Mouse (Mus musculus): ENCODE results near the gene Pex14. TPM values are rescaled to one million over a fixed set of nuclear protein-coding genes. Genes with fewer than 3 reads are reported as not detected.
"Not testable (repeated sequence)": the region's sequence is repeated elsewhere in the genome, so short reads cannot be mapped to it uniquely, and the experiment has no call there.

The Pex14 gene
- polyA plus RNA-seq, 1 experiment, result 49.4 TPM

- peaks cover 3% of the 10 kb centered on the region for H3K36me3 ChIP-seq (ENCODE audit: control insufficient read depth, insufficient read depth, low read length)
- WGBS, result 84% methylated on average over 3 of the region's 3 CpGs
- TF ChIP-seq CTCF (IDR thresholded peaks at IDR 0.05; ENCODE audit: extremely low read depth, insufficient read length, insufficient replicate concordance, low read depth, low read length), result no peak
- no peak for TF ChIP-seq POLR2A (IDR thresholded peaks at IDR 0.05; ENCODE audit: low read depth, low read length)
- no peak overlapping the region for H3K27ac ChIP-seq (ENCODE audit: insufficient read depth, low read depth, low read length)
- H3K4me1 ChIP-seq (ENCODE audit: control insufficient read depth, insufficient read depth, insufficient read length, low read length), result peaks cover 9% of the 10 kb centered on the region; the same call in 1 of the 2 replicates
- H3K4me3 ChIP-seq (ENCODE audit: low read depth, low read length), result no peak overlapping the region
- H3K27me3 ChIP-seq (ENCODE audit: control insufficient read depth, insufficient read depth, low read length), result no peaks in the 10 kb centered on the region
Measured at GRCm38 (mm10) chr4:149101456-149101855, 1.8 kb upstream of the Pex14 start.

- WGBS, result 82% methylated on average over 12 of the region's 12 CpGs
- H3K27me3 ChIP-seq (ENCODE audit: control insufficient read depth, insufficient read depth, low read length); H3K36me3 ChIP-seq (ENCODE audit: control insufficient read depth, insufficient read depth, low read length); H3K27ac ChIP-seq (ENCODE audit: insufficient read depth, low read depth, low read length); H3K4me3 ChIP-seq (ENCODE audit: low read depth, low read length); H3K4me1 ChIP-seq (ENCODE audit: control insufficient read depth, insufficient read depth, insufficient read length, low read length): not testable (repeated sequence)
Measured at GRCm38 (mm10) chr4:149100449-149100848, 773 bp upstream of the Pex14 start.

- WGBS, result 4% methylated on average over 11 of the region's 11 CpGs
Measured at GRCm38 (mm10) chr4:149098571-149098970, 1.1 kb downstream of the Pex14 start.

GRCm38 (mm10) chr4:149097956-149098355, 1.7 kb downstream of the Pex14 start:
- Histone ChIP-seq H3K27ac (ENCODE audit: insufficient read depth, low read depth, low read length) (no peak overlapping the region), H3K4me3 (ENCODE audit: low read depth, low read length) (no peak overlapping the region)
- WGBS, result 66% methylated on average over 3 of the region's 3 CpGs

More at GRCm38 (mm10) chr4:149098571-149098970, 1.1 kb downstream of the Pex14 start:
- TF ChIP-seq CTCF (IDR thresholded peaks at IDR 0.05; ENCODE audit: extremely low read depth, insufficient read length, insufficient replicate concordance, low read depth, low read length) (no peak), POLR2A (IDR thresholded peaks at IDR 0.05; ENCODE audit: low read depth, low read length) (no peak)
- H3K4me3 ChIP-seq (ENCODE audit: low read depth, low read length), result peak overlapping the region; percentile 99
- H3K27me3 ChIP-seq (ENCODE audit: control insufficient read depth, insufficient read depth, low read length), result no peaks in the 10 kb centered on the region
- peaks cover 3% of the 10 kb centered on the region; the same call in 1 of the 2 replicates for H3K36me3 ChIP-seq (ENCODE audit: control insufficient read depth, insufficient read depth, low read length)
- no peak overlapping the region for H3K27ac ChIP-seq (ENCODE audit: insufficient read depth, low read depth, low read length)
- H3K4me1 ChIP-seq (ENCODE audit: control insufficient read depth, insufficient read depth, insufficient read length, low read length), result peaks cover 8% of the 10 kb centered on the region; the same call in 1 of the 2 replicates

GRCm38 (mm10) chr4:149091364-149091763, 8.3 kb downstream of the Pex14 start:
- Histone ChIP-seq H3K36me3 (ENCODE audit: control insufficient read depth, insufficient read depth, low read length) (peaks cover 4% of the 10 kb centered on the region; the same call in 1 of the 2 replicates), H3K27ac (ENCODE audit: insufficient read depth, low read depth, low read length) (no peak overlapping the region), H3K4me3 (ENCODE audit: low read depth, low read length) (no peak overlapping the region), H3K4me1 (ENCODE audit: control insufficient read depth, insufficient read depth, insufficient read length, low read length) (peaks cover 1% of the 10 kb centered on the region; the same call in 1 of the 2 replicates), H3K27me3 (ENCODE audit: control insufficient read depth, insufficient read depth, low read length) (no peaks in the 10 kb centered on the region)
- TF ChIP-seq POLR2A (IDR thresholded peaks at IDR 0.05; ENCODE audit: low read depth, low read length) (no peak), CTCF (IDR thresholded peaks at IDR 0.05; ENCODE audit: extremely low read depth, insufficient read length, insufficient replicate concordance, low read depth, low read length) (no peak)
- 80% methylated on average over 8 of the region's 8 CpGs for WGBS

More at GRCm38 (mm10) chr4:149097956-149098355, 1.7 kb downstream of the Pex14 start:
- TF ChIP-seq POLR2A (IDR thresholded peaks at IDR 0.05; ENCODE audit: low read depth, low read length), result no peak
- no peak for TF ChIP-seq CTCF (IDR thresholded peaks at IDR 0.05; ENCODE audit: extremely low read depth, insufficient read length, insufficient replicate concordance, low read depth, low read length)
- Histone ChIP-seq H3K27me3 (ENCODE audit: control insufficient read depth, insufficient read depth, low read length) (no peaks in the 10 kb centered on the region), H3K4me1 (ENCODE audit: control insufficient read depth, insufficient read depth, insufficient read length, low read length) (peaks cover 8% of the 10 kb centered on the region; the same call in 1 of the 2 replicates), H3K36me3 (ENCODE audit: control insufficient read depth, insufficient read depth, low read length) (peaks cover 3% of the 10 kb centered on the region; the same call in 1 of the 2 replicates)

GRCm38 (mm10) chr4:149085381-149085780, 14.3 kb downstream of the Pex14 start:
- Histone ChIP-seq H3K4me3 (ENCODE audit: low read depth, low read length) (no peak overlapping the region), H3K27ac (ENCODE audit: insufficient read depth, low read depth, low read length) (no peak overlapping the region), H3K27me3 (ENCODE audit: control insufficient read depth, insufficient read depth, low read length) (no peaks in the 10 kb centered on the region), H3K4me1 (ENCODE audit: control insufficient read depth, insufficient read depth, insufficient read length, low read length) (peaks cover 8% of the 10 kb centered on the region), H3K36me3 (ENCODE audit: control insufficient read depth, insufficient read depth, low read length) (no peaks in the 10 kb centered on the region)
- TF ChIP-seq CTCF (IDR thresholded peaks at IDR 0.05; ENCODE audit: extremely low read depth, insufficient read length, insufficient replicate concordance, low read depth, low read length) (no peak), POLR2A (IDR thresholded peaks at IDR 0.05; ENCODE audit: low read depth, low read length) (no peak)
- WGBS, result 83% methylated on average over 5 of the region's 5 CpGs

GRCm38 (mm10) chr4:149081528-149081927, 18.1 kb downstream of the Pex14 start:
- Histone ChIP-seq H3K27ac (ENCODE audit: insufficient read depth, low read depth, low read length) (no peak overlapping the region), H3K36me3 (ENCODE audit: control insufficient read depth, insufficient read depth, low read length) (no peaks in the 10 kb centered on the region), H3K27me3 (ENCODE audit: control insufficient read depth, insufficient read depth, low read length) (no peaks in the 10 kb centered on the region), H3K4me3 (ENCODE audit: low read depth, low read length) (no peak overlapping the region), H3K4me1 (ENCODE audit: control insufficient read depth, insufficient read depth, insufficient read length, low read length) (peaks cover 8% of the 10 kb centered on the region)
- TF ChIP-seq POLR2A (IDR thresholded peaks at IDR 0.05; ENCODE audit: low read depth, low read length) (no peak), CTCF (IDR thresholded peaks at IDR 0.05; ENCODE audit: extremely low read depth, insufficient read length, insufficient replicate concordance, low read depth, low read length) (no peak)
- WGBS, result 35% methylated on average over 17 of the region's 17 CpGs
